Mouse (Mus musculus) left cerebral cortex, adult 9 months (tissue): ENCODE data around the gene En2.

Experiments
- DNase-seq, 2 experiments: peaks; one replicate each; pipeline ENCODE4 v3.0.0; 2022; ENCODE audit warnings: low spot score in 2 of 2

En2 gene

DNA sequence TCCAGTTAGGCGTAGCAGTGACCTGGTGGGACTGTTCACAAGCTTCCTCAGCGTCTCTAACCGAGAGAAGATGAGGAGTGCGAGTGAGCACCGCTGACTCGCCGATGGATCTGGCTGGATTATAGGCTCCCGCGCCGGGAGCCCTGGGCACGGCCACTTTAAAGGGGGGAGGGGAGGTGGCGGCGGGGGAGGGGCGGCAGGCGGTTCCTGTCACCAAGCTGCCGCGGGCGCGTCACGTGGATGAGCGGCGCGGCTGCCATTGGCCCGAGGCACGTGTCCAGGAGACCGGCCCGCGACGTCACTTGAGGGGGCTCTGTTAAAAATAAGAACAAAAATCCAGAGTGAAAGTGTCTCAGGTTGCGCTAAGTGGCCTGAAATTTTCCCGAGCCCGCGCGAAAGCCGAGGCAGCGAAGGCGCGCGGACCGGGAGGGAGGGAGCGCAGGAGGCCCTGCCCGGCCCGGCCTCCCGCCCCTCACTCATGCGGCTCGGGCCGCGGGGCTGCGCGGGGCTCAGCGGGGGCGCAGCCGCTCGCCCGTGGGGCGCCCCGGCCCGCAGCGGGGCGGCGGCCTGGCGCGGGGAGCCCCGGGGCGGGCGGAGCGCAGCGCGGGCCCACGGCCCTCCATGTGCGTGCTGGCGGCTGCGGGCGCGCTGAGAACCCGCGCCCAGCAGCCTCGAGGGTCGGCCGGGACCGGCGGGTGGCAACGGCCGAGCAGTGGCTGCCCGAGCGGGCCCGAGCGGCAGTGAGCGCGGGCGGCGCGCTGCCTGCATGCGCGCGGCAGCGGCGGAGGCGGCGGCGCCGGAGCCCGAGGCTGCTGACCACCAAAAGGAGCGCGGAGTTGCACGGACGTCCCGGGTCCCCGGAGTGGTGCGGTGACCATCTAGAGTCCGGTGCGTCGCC is at the start of gene En2:
TSS of gene En2 (plus strand) at position 337 of the 898 bp plus-strand sequence.
- peak in 1 of 2 experiments; percentile 11 for DNase-seq

DNA sequence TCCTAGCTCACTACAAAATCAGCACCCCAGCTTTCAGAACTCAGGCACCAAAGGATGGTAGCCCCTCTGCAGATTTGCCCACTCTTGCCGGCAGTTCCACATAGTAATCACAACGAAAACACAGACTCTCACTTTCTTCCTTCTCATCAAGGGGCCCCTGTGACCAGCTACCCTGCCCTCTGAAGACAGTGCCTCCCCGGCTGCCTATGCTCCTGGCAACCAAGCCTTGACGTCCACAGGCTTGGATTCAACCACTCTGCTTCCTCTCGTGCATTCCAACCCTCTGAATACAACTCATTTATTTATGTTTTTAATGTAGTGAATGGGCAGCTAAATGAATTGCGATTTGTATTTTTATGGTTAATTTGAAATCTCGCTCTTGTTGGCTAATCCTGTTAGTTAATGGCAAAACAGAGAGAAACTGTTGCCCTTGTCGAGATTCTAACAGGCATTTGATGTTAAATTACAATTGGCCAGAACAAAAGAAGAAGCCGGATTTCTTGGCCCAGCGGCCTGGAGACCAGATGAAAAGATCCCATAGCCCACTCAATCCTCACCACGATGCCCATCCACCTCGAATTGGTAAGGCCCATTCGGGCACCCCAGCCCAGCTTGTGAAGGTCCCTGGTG is 48.1 kb upstream of the En2 start:
- no peak for DNase-seq

DNA sequence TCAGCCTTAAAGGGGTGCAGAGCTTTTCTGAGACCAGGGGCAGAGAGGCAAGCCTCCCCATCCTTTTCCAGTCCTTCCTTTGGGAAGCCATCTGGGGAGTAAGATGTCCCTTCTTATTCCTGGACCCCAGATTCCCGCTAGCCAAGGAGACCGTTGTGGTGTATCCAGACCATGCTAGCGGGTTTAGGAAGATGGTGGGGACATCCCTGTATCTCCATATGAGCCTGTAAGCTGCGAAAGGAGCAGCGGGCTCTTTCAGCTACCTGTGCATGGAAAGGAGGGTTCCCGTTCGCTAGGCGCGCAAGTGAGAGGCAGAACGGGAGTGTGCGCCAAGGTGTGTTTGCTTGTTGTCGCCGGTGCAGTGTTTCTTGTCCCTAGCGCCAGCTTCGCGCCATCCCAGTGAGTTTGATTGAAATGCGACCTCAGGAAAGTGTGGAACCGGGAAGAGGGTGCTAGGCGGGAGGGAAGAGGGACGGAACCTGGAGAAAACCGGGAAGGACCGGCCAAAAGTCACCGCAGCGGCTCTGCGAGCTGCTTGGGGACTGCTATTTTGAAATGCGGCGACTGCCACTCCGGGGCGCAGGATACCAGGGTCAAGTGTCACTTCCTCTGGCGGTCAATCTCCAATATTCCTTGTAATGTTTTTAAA is 47.5 kb upstream of the En2 start:
- no peak for DNase-seq

DNA sequence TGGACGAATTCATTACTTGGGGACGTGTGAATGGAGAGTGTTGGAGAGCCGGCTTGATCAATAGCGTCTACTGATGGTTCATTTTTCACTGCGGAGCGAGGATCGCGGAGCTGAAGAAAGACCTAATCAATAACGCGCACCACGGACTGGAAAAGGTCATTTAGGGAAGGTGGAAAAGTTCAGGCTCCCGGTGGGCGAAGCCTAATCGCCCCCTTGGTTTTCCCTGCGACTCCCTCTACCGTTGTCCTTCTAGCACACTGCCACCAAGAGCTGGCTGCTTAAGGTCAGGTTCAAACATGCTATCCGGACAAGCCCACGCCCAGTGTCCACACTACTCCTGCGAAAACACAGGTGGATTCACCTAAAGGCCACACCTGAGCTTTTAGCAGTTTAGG is 47.0 kb upstream of the En2 start:
- no peak for DNase-seq

DNA sequence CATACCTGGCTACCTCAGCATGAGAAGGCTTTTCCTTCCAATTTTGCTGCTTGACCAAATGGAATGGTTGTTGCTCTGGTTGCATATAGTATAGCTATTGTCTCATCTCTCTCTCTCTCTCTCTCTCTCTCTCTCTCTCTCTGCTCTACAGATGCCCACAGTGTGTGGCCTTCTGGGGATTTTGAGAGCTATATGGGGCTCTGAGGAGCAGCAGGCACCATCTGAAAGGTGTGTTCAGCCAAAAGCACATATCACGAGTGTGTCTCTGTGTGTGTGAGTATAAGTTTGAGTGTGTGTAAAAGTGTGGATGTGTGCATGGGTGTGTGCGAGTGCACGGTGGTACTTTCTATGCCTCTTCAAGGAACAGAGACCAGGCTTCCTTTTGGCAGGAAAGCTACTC is 45.9 kb upstream of the En2 start:
- no peak for DNase-seq

DNA sequence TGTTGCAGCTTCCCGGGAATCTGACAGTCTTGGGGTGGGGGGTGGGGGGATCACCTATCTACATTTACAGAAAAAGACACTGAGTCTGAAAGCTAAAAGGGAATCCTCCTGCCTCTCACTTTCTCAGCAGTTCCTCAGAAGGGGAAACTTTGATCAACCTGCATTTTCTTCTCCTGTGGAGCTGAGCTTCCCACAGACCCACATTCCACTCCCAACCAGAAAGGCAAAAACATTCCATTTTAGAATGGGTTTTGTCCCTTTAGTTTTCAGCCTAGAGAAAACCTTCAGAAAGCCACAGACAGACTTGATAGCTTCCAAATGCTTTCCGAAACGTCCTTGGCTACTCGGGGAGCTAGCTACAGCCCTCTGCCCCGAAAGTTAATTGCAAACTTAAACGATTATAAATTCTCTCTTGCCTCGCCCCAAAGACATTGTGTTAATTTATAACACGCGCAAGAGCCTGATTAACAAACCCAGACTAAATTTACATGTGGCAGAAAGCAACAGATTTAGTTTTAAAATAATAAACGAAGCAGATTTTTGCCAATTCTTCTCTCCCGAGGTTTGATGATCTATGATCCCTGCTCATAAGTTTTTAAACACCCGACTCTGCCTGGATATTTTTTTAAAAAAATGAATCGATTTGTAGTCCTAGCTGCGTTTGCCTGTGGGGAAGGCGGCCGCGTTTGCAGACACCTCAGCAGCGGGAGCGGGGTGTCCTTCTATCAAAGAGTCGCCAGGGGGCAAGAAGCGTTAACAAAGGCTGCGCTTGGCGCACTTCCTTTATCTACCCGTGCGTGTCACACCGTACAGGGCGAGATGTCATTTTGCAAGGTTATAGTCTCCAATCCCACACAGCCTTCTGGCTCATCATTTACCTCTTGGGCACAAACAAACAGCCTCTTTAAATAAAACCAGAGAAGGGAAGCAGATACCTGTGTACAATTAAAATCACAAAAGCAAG is 42.7 kb upstream of the En2 start:
- DNase-seq: peak in 1 of 2 experiments; percentile 19

DNA sequence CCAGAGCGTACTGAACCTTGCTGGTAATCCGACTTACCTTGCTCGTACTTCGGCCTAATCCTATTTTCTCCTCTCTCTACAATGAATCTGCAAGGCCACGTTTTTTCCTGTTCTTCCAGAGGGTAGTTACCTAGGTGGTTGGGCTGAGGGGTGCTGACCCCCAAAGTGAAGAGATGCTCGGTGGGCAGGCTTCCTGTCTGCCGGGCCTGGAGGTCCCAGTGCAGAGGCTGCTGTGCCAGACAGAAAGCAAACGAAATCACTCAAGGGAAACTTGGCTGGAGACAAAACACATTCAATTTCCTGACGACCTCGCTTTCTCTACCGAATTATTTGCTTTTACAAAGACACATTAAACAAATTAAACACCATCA is 42.1 kb upstream of the En2 start:
- no peak for DNase-seq

DNA sequence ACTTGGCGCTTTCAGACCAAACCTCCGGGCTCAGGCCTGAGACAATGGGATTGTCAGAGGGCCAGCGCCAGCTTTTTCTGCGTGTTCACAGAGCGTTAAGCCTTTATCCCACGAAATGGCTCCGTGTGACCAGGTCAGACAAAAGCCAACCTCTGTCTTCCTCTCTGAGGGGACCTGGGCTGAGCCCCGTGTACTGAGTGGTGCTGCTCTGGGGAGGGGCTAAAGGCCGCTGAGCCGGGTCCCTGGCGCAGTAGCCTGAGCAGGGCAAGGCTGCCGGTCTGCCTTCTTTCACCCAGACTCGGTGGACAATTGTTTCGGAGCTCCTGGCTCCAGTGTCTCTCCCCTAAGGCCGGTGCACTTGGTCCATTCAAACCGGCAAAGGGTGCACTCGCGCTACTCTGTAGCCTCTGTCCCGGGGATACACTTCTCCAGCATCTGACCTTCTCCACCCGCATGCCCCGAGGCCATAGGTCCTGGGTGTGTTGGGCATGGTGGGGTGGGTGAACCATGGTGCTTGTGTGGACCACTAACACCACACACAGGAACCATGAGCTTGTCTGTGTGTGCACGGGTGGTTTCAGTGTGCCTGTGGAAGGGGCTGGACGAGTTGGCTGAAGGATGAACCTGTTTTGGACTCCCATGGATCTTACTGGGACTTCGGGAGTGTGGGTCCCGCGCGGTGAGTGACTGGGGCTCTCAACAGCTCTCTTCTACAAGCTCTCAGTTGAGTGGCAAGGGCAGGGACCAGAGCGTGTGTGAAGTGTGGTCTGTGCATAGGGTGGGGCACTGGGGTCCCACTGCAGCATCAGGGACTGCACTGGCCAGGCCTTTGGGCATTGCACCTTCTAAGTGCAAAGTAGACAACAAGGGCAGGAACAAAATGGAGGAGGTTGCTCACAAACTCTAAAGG is 40.9 kb upstream of the En2 start:
- no peak for DNase-seq

DNA sequence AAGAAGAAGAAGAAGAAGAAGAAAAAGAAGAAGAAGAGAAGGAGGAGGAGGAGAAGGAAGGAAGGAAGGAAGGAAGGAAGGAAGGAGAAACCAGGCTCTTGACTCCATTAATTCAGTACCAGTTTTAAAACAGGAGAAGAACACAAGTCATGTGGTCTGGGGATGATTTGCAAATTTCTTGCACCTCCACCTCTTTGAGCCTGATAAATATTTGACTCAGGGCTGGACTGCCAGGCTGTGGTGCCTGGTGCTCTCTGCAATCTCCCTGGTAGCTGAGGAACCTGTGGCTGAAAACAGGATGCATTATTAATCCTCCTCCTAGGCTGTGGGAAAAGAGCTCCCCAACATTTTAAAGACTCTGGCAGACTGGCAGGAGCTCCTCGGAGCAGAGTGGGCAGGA is 36.6 kb upstream of the En2 start:
- no peak for DNase-seq

DNA sequence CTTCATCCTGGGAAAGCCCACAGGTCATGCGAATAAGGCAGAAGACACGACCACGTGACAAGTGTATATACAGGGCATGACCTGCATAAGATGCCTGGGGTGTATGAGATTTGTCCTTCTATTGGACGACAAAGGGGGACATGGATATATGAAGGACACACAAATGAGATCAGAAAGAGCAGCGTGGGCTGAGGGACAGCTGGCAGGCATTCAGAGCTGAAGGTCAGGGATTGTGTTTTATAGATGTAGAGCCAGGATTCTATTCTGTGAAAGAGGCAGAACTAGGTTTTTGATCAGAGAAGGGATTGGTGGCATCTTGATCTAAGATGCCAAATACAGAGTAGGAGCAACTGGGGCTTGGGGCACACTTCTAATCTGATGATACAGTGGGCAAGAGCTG is 33.3 kb upstream of the En2 start:
- DNase-seq: no peak

DNA sequence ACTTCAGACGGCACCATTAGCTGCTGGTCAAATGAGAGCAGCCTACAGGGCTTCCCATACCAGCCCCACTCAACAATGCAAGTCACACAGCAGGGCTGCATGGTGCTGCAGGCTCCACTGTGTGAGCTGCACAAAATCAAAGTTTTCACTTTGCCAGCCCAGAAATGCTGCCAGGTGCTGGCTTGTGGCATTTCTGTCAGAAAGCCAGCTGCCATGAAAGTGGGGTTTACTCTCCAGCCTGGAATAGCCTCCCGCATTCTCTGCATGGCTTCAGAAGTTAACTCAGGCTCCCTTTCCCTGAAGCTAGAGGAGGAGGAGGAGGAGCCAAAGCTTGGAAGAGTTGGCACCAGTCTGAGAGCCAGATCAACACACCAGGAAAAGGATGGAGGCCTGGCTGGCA is 29.1 kb upstream of the En2 start:
- DNase-seq: no peak

DNA sequence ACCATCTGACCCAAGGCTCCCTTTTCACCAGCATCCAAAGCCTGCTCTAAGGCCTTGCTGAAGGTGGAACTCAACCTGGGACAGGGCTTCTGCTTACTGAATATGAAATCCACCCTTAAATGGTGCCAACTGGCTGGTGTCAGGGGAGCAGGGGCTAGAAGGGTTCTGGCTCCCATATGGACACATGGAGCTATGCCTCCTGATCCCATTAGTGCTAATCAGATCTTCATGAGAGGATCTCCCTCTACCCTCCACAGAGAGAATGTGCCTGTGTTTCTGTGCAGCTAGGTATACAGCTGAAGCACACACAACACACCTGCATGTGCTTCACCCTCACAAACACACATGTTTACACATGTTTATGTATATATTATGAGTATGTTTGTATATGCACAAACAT is 20.9 kb upstream of the En2 start:
- no peak for DNase-seq

DNA sequence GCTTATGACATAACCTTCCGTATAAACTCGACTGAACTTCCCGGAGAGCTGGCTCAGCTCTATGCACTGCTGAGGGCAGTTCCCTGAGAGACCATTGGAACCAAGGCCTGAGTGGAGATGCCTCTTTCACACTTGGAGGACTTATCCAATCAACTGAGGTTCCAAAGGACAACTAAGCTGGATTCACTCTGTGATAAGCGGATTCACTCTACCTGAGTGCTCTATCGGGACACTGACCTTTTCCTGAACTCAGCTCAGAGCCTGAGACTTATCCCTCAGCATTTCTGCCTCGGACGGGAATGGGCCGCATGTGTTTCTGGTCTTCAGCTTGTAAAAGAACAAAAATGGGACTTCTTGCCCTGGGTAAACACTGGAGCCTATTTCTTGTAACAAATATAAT is 19.5 kb upstream of the En2 start:
- DNase-seq: no peak

DNA sequence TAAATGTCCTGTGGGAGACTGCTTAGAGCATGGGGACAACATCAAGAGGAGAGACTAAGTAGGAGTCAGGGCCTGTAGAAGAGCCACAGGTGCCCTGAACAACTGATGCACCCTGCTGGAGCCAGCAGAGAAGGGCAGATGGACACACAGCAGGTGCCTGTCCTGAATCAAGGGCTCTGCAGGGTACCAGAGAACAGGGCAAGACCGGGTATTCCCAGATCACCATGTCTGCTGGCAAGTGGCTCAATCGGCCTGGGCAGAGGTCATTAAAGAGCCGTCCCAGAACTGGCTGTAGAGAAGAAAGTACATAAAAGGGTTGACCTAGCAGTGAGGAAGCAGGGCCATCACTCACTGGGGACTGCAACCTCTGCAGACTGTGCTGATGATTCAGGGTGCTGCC is 17.0 kb upstream of the En2 start:
- DNase-seq: no peak

DNA sequence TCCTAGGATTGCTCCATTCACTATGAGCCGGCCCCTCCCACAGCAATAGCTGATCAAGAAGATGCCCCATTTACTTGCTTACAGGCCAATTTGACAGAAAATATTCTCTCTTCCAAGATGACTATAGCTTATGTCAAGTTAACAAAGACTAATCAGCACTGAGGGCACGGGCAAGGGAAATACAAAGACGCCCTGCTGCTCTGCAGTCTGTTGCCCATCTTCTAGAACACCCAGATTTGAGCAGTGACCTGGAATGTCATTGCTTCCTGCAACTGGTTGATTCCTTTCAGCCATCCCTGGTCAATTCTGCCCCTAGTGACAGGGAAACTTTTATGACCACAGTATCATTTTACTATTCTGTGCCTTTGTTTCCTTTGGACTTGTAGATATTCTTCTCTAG is 16.1 kb upstream of the En2 start:
- no peak for DNase-seq

DNA sequence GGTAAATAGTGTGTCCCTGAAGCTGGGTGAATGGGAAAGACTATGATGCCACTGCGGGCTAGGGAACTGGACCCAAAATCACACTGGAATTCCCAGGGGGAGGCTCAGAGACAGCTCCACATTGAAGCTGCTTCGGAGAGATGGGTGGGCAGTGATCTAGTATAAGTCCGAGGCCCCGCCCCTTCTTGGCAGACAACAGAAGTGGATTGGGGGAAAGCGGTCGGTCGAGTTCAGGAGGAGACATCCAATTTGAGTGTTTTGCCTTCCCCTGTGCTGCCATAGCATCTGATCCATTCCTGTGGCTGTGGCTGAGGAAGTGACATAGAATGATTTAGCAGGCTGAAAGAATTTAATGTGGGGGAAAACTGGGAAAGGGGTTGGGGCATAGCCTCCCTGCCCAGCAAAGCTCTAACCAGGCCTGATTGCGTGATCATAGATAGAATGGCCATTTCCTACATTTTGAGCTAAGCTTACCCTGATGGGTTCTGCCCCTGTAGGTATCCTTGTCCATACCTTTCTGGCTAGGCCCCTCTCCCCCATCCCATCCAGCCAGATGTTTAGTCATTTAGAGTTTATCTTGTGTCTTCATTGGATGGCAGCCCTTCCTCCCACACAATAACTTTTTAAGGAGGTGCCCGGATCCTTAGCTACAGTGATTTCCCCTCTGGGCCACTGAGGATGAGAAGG is 8.3 kb upstream of the En2 start:
- no peak for DNase-seq

DNA sequence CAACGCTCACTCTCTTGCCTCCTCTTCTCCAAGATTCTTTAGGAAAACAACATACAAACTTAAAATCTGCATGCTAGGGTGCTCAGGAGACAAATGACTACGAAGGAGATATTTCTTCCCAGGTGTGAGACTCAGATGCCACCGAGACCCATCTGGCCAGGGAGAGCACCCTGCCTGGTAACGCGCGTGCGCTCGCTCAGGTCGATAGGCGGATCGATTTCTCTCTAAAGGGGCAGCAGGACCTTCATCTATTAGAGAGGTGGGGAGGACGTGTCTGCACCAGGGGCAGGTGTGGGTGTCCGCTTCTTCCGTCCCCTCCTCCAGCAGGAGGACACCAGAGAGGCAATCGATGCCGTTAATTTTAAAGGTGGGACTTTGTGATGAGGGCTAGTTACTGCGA is 7.7 kb upstream of the En2 start:
- no peak for DNase-seq

DNA sequence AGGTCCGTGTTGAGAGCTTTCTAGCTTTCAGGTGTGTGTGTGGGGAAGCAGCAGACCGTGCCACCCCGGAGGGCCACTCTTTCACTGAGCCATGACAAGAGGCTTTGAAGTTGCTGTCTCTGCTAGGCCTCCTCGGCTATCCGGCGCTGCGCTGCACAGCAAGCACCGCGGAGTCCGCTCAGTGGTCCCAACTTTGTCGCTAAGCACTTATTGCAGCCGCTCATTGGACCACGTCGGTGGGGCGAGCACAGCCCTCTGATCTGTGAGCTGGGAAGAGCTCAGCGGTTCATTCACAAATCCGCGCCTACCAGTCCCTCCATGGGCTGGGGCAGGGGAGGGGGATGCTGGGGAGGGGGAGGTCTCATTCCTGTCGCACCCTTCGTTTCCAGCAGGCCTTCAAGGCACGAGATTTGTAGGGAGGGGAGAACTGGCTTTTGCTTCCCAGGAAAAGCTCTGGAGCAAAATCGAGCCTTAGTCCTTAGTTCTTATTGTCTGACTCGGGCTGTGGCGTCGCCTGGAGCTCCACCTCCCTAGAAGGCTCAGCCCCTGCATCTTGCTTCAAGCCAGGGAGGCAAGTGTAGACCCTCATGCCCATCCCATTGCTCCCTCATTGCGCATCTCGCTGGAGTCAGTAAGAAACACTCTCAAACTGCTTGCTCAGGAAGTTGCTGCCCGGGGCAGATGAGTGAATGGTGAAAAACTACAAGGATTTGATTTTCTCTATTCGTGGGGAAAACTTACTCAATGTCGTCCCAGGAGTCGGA is 7.0 kb upstream of the En2 start:
- DNase-seq: no peak

DNA sequence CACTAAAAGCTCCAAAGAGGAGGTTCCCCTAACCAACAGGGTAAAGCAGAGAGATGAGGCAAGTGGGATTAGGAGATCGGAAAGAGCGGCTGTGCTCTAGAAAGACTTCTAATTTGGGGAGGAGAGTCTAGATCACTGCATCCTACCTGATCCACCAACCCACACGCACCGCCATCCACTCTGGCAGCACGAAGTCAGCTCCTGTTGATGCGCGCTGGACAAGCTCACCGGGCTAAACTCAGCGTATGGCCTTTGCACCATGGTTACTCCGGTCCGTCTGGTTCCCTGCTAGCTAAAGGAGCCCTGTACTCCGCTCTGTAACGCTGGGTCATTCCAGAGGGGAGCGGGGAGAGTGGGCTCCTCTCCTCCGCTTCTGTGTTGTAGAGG is 6.4 kb upstream of the En2 start:
- no peak for DNase-seq
